Mouse (Mus musculus) cortical plate, adult 2 months (tissue): ENCODE measurements at regions not wholly inside any gene's neighbourhood (a gene's known extent, or its start where the extent isn't known, plus 50 kb on each side); places are given as distances from the start of the nearest gene placed in this dataset.

Source experiments
- CTCF ChIP-seq: fragments of 200-500 bp; IDR thresholded peaks from 2 replicates; pipeline ENCODE4 v1.5.1; 2011; ENCODE audit warnings: mild to moderate bottlenecking, control low read depth, low read length; ENCODE audit not compliant: insufficient read depth; ENCODE audit errors: extremely low read depth
- POLR2A ChIP-seq: fragments of 200-500 bp; IDR thresholded peaks from 2 replicates; pipeline ENCODE4 v1.6.1; 2011; ENCODE audit warnings: mild to moderate bottlenecking, low read length, control low read depth; ENCODE audit not compliant: insufficient read depth; ENCODE audit errors: extremely low read depth

DNA sequence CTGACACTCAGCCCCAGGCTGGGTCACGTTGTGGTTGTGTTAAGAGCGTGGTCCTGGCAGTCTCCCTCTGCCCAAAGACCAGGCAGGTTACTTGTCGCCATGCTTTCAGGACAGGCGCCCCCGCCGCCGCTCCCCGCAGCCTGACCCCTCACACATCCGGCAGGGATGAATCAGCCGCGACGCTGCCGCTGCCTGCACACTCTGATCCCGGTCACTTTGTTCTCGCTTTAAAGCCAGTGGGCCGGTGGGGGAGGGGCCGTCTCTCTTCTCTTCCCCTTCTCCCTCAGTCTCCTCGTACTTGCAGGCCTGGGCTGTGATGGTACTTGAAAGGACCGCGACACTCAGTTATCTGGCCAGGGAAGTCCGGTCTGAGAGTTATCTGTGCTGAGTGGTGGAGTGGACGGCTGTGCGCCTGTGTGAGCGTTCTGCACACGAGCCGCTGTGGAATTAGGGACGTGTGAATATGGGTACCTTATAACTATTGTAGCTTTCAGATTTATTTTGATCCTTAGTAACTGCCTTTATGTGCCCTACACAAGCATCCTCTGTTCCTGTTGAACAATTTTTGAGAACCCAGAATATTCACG is 65.6 kb upstream of the Nkd1 start:
- TF ChIP-seq CTCF (no peak), POLR2A (no peak)
